Mouse (Mus musculus) intestine, embryonic 14.5 days (tissue): Measurements from ENCODE around the gene Gipc3. TPM values are rescaled to one million over a fixed set of nuclear protein-coding genes. Genes with fewer than 3 reads are reported as not detected.

Experiments used
- ATAC-seq: fragments of 200-750 bp; cut with Nextera tagmentation; replicated peaks from 2 replicates; pipeline ENCODE4 v1.8.0; 2017; ENCODE audit warnings: low read depth, moderate number of reproducible peaks, moderate TSS enrichment, moderate library complexity; ENCODE audit not compliant: low FRiP score, low TSS enrichment
- DNase-seq: peaks from one replicate; pipeline ENCODE4 v3.0.0-alpha.2; 2018; ENCODE audit warnings: low spot score
- H3K27ac ChIP-seq: fragments of 300-500 bp; sonication (generic); 2 replicates; pipeline ENCODE4 v1.5.1; 2014; ENCODE audit warnings: low read depth, mild to moderate bottlenecking, control low read depth
- H3K27me3 ChIP-seq: fragments of 300-500 bp; sonication (generic); replicated peaks from 2 replicates; pipeline ENCODE4 v1.6.1; 2014; ENCODE audit warnings: low read length, control low read depth; ENCODE audit not compliant: control insufficient read depth, insufficient read depth
- H3K36me3 ChIP-seq: fragments of 300-500 bp; sonication (generic); 2 replicates; pipeline ENCODE4 v1.6.1; 2014; ENCODE audit warnings: low read length, control low read depth; ENCODE audit not compliant: control insufficient read depth, insufficient read depth
- H3K4me1 ChIP-seq: fragments of 300-500 bp; sonication (generic); replicated peaks from 2 replicates; pipeline ENCODE4 v1.6.1; 2014; ENCODE audit warnings: low read length, control low read depth, mixed read lengths; ENCODE audit not compliant: control insufficient read depth, insufficient read depth
- H3K4me2 ChIP-seq: fragments of 300-500 bp; sonication (generic); 2 replicates; pipeline ENCODE4 v1.6.1; 2014; ENCODE audit warnings: low read length
- H3K4me3 ChIP-seq: fragments of 300-500 bp; sonication (generic); 2 replicates; pipeline ENCODE4 v1.5.1; 2014; ENCODE audit warnings: low read depth, low read length, control low read depth, mixed read lengths
- H3K9ac ChIP-seq: fragments of 300-500 bp; sonication (generic); 2 replicates; pipeline ENCODE4 v1.6.1; 2014; ENCODE audit warnings: mild to moderate bottlenecking, low read length
- H3K9me3 ChIP-seq: fragments of 300-500 bp; sonication (generic); 2 replicates; pipeline ENCODE4 v1.6.1; 2016; ENCODE audit warnings: low read length, control low read depth; ENCODE audit not compliant: control insufficient read depth
- WGBS: fragments of 180-500 bp; shearing (Covaris S2); extraction: QIAGEN DNeasy Blood & Tissue Kit; methylation state at CpG from one replicate; pipeline ENCODE4 v1.1.7; 2014; 5-methylcytosine and 5-hydroxymethylcytosine counted together
- polyA plus RNA-seq: library from polyadenylated mRNA; unstranded; fragments of >200 nt; fragmentation: Nextera tagmentation; extraction: Ambion mirVana; gene quantifications from 2 replicates; pipeline ENCODE4 v1.2.1, GENCODE M21; 2014

Gene Gipc3
- polyA plus RNA-seq, 1 experiment from 2014 or later, result 0.07 TPM

GRCm38 (mm10) chr10:81299585-81300351 lies 43.3 kb downstream of the Gipc3 start:
- no peaks in the 10 kb centered on the region for H3K9me3 ChIP-seq
- no peaks in the 10 kb centered on the region for H3K27me3 ChIP-seq
- no peak overlapping the region for H3K4me3 ChIP-seq
- H3K36me3 ChIP-seq, result no peaks in the 10 kb centered on the region
- 84% methylated on average over 14 of the region's 14 CpGs for WGBS
- H3K9ac ChIP-seq, result no peak overlapping the region
- peaks cover 41% of the 10 kb centered on the region for H3K4me1 ChIP-seq
- no peak for DNase-seq
- no peak overlapping the region for H3K27ac ChIP-seq
- no peak overlapping the region for H3K4me2 ChIP-seq
- ATAC-seq, result no peak

GRCm38 (mm10) chr10:81298369-81299100 lies 44.5 kb downstream of the Gipc3 start:
- WGBS, result 91% methylated on average over 17 of the region's 17 CpGs
- no peak overlapping the region; the same call in 1 of the 2 replicates for H3K27ac ChIP-seq
- no peaks in the 10 kb centered on the region for H3K9me3 ChIP-seq
- no peak overlapping the region for H3K4me2 ChIP-seq
- DNase-seq (no peak), ATAC-seq (no peak)
- peaks cover 48% of the 10 kb centered on the region for H3K4me1 ChIP-seq
- no peak overlapping the region for H3K4me3 ChIP-seq
- H3K36me3 ChIP-seq, result no peaks in the 10 kb centered on the region
- H3K27me3 ChIP-seq, result no peaks in the 10 kb centered on the region
- no peak overlapping the region for H3K9ac ChIP-seq

- no peak overlapping the region for H3K9ac ChIP-seq
- DNase-seq (no peak), ATAC-seq (no peak)
- H3K4me1 ChIP-seq, result peaks cover 41% of the 10 kb centered on the region
- H3K36me3 ChIP-seq, result no peaks in the 10 kb centered on the region
- H3K27me3 ChIP-seq, result no peaks in the 10 kb centered on the region
- H3K9me3 ChIP-seq, result no peaks in the 10 kb centered on the region
- H3K4me3 ChIP-seq, result no peak overlapping the region
- peak overlapping the region; percentile 51; the same call in 1 of the 2 replicates for H3K27ac ChIP-seq
- WGBS, result 33% methylated on average over 10 of the region's 10 CpGs
- H3K4me2 ChIP-seq, result no peak overlapping the region
Measured at GRCm38 (mm10) chr10:81297845-81298244, 45.2 kb downstream of the Gipc3 start.

- Histone ChIP-seq H3K36me3 (no peaks in the 10 kb centered on the region), H3K4me1 (peaks cover 36% of the 10 kb centered on the region), H3K9ac (no peak overlapping the region), H3K9me3 (no peaks in the 10 kb centered on the region), H3K4me3 (no peak overlapping the region), H3K4me2 (no peak overlapping the region), H3K27me3 (no peaks in the 10 kb centered on the region), H3K27ac (peak overlapping the region; percentile 51; the same call in 1 of the 2 replicates)
- ATAC-seq (no peak), DNase-seq (no peak)
- 74% methylated on average over 6 of the region's 6 CpGs for WGBS
Measured at GRCm38 (mm10) chr10:81297246-81297645, 45.8 kb downstream of the Gipc3 start.

- Histone ChIP-seq H3K27me3 (peaks cover 13% of the 10 kb centered on the region; the same call in 1 of the 2 replicates), H3K4me2 (no peak overlapping the region), H3K27ac (no peak overlapping the region), H3K4me3 (no peak overlapping the region), H3K9ac (no peak overlapping the region), H3K9me3 (no peaks in the 10 kb centered on the region), H3K36me3 (no peaks in the 10 kb centered on the region), H3K4me1 (peaks cover 42% of the 10 kb centered on the region)
- no peak for DNase-seq
- WGBS, result 88% methylated on average over 6 of the region's 6 CpGs
- ATAC-seq, result no peak
Measured at GRCm38 (mm10) chr10:81295185-81295584, 47.9 kb downstream of the Gipc3 start.

- Histone ChIP-seq H3K27ac (no peak overlapping the region), H3K4me1 (peaks cover 36% of the 10 kb centered on the region), H3K36me3 (no peaks in the 10 kb centered on the region), H3K9ac (peak overlapping the region; percentile 83), H3K4me2 (peak overlapping the region; percentile 99), H3K9me3 (no peaks in the 10 kb centered on the region), H3K4me3 (peak overlapping the region; percentile 90; the same call in 1 of the 2 replicates), H3K27me3 (peaks cover 20% of the 10 kb centered on the region; the same call in 1 of the 2 replicates)
- ATAC-seq (no peak), DNase-seq (no peak)
- WGBS, result 45% methylated on average over 8 of the region's 8 CpGs
Measured at GRCm38 (mm10) chr10:81294442-81294841, 48.6 kb downstream of the Gipc3 start.

GRCm38 (mm10) chr10:81293334-81294030 lies 49.6 kb downstream of the Gipc3 start:
- ATAC-seq, result no peak
- DNase-seq, result no peak
- peak overlapping the region; percentile 99 for H3K4me2 ChIP-seq

GRCm38 (mm10) chr10:81292554-81293333 lies 50.3 kb downstream of the Gipc3 start, which contains the start of gene Pip5k1c:
Pip5k1c (plus strand) TSS chr10:81292963.
- H3K4me2 ChIP-seq, result peak within 1 kb of the TSS; percentile 99
- peak; percentile 90 for ATAC-seq
- WGBS, result under 1% methylated on average over 80 of the region's 80 CpGs
- peak; percentile 99 for DNase-seq
- peaks cover 27% of the 10 kb centered on the region for H3K4me1 ChIP-seq
- H3K27ac ChIP-seq, result peak within 1 kb of the TSS; percentile 81
- H3K4me3 ChIP-seq, result peak within 1 kb of the TSS; percentile 90
- peak within 1 kb of the TSS; percentile 83 for H3K9ac ChIP-seq
- no peaks in the 10 kb centered on the region for H3K9me3 ChIP-seq
- peaks cover 20% of the 10 kb centered on the region; the same call in 1 of the 2 replicates for H3K27me3 ChIP-seq
- H3K36me3 ChIP-seq, result no peaks in the 10 kb centered on the region

More at GRCm38 (mm10) chr10:81293334-81294030, 49.6 kb downstream of the Gipc3 start:
- H3K4me3 ChIP-seq, result peak overlapping the region; percentile 90
- H3K36me3 ChIP-seq, result no peaks in the 10 kb centered on the region
- peak overlapping the region; percentile 83 for H3K9ac ChIP-seq
- H3K4me1 ChIP-seq, result peaks cover 30% of the 10 kb centered on the region
- H3K9me3 ChIP-seq, result no peaks in the 10 kb centered on the region
- peak overlapping the region; percentile 81 for H3K27ac ChIP-seq
- 2% methylated on average over 25 of the region's 25 CpGs for WGBS
- H3K27me3 ChIP-seq, result peaks cover 20% of the 10 kb centered on the region; the same call in 1 of the 2 replicates
